Mouse (Mus musculus) intestine, postnatal 0 days (tissue): ENCODE measurements around the gene Abca4. TPM values are rescaled to one million over a fixed set of nuclear protein-coding genes. Genes with fewer than 3 reads are reported as not detected.

Experiments used
- ATAC-seq: fragments of 200-750 bp; cut with Nextera tagmentation; 2 replicates; pipeline ENCODE4 v1.8.0; 2017; ENCODE audit warnings: mild to moderate bottlenecking, moderate TSS enrichment, moderate library complexity
- H3K27ac ChIP-seq: fragments of 300-500 bp; sonication (generic); 2 replicates; pipeline ENCODE4 v1.5.1; 2014; ENCODE audit warnings: mild to moderate bottlenecking, low read depth, low read length, moderate library complexity
- H3K27me3 ChIP-seq: fragments of 300-500 bp; sonication (generic); replicated peaks from 2 replicates; pipeline ENCODE4 v1.6.1; 2014; ENCODE audit warnings: low read length, mixed read lengths; ENCODE audit not compliant: control insufficient read depth, insufficient read depth
- H3K36me3 ChIP-seq: fragments of 300-500 bp; sonication (generic); 2 replicates; pipeline ENCODE4 v1.6.1; 2014; ENCODE audit warnings: mild to moderate bottlenecking, moderate library complexity; ENCODE audit not compliant: control insufficient read depth, insufficient read depth
- H3K4me1 ChIP-seq: fragments of 300-500 bp; sonication (generic); replicated peaks from 2 replicates; pipeline ENCODE4 v1.6.1; 2014; ENCODE audit warnings: antibody characterized with exemption, low read length, mixed read lengths; ENCODE audit not compliant: control insufficient read depth, insufficient read depth
- H3K4me2 ChIP-seq: fragments of 300-500 bp; sonication (generic); replicated peaks from 2 replicates; pipeline ENCODE4 v1.6.1; 2014; ENCODE audit warnings: low read depth, mild to moderate bottlenecking, moderate library complexity
- H3K4me3 ChIP-seq: fragments of 300-500 bp; sonication (generic); 2 replicates; pipeline ENCODE4 v1.5.1; 2014; ENCODE audit warnings: low read depth, low read length
- H3K9ac ChIP-seq: fragments of 300-500 bp; sonication (generic); 2 replicates; pipeline ENCODE4 v1.6.1; 2014; ENCODE audit warnings: mild to moderate bottlenecking, low read depth, low read length
- H3K9me3 ChIP-seq: fragments of 300-500 bp; sonication (generic); 2 replicates; pipeline ENCODE4 v1.6.1; 2016; ENCODE audit warnings: mixed run types; ENCODE audit not compliant: control insufficient read depth
- CTCF ChIP-seq: sonication (generic); IDR thresholded peaks from 2 replicates; pipeline ENCODE4 v1.5.1; 2016; ENCODE audit warnings: low read depth, mild to moderate bottlenecking, control low read depth, antibody characterized with exemption, moderate library complexity
- WGBS: fragments of 180-500 bp; shearing (Covaris S2); extraction: QIAGEN DNeasy Blood & Tissue Kit; methylation state at CpG from one replicate; pipeline ENCODE4 v1.1.7; 2014; 5-methylcytosine and 5-hydroxymethylcytosine counted together
- polyA plus RNA-seq: library from polyadenylated mRNA; unstranded; fragments of >200 nt; fragmentation: Nextera tagmentation; extraction: Ambion mirVana; gene quantifications from 2 replicates; pipeline ENCODE4 v1.2.1, GENCODE M21; 2015

Gene Abca4
- polyA plus RNA-seq, 1 experiment from 2014 or later: 0.56 TPM

- no peak overlapping the region for H3K27ac ChIP-seq
- peak; percentile 78 for ATAC-seq
- no peak overlapping the region for H3K4me2 ChIP-seq
- WGBS: 42% methylated on average over 10 of the region's 10 CpGs
- H3K9ac ChIP-seq: no peak overlapping the region
- TF ChIP-seq CTCF: peak; percentile 92
- no peaks in the 10 kb centered on the region for H3K4me1 ChIP-seq
- H3K9me3 ChIP-seq: no peaks in the 10 kb centered on the region
- H3K27me3 ChIP-seq: no peaks in the 10 kb centered on the region; the same call in 1 of the 2 replicates
- H3K36me3 ChIP-seq: no peaks in the 10 kb centered on the region
- no peak overlapping the region for H3K4me3 ChIP-seq
Observed at GRCm38 (mm10) chr3:122169616-122170178, 125.5 kb downstream of the Abca4 start.

GRCm38 (mm10) chr3:122170621-122171309, 126.5 kb downstream of the Abca4 start:
- H3K36me3 ChIP-seq: no peaks in the 10 kb centered on the region
- no peak overlapping the region for H3K4me2 ChIP-seq
- ATAC-seq: no peak
- WGBS: 89% methylated on average over 10 of the region's 10 CpGs
- no peak for TF ChIP-seq CTCF
- H3K27me3 ChIP-seq: no peaks in the 10 kb centered on the region; the same call in 1 of the 2 replicates
- no peak overlapping the region for H3K9ac ChIP-seq
- no peak overlapping the region for H3K27ac ChIP-seq
- no peak overlapping the region for H3K4me3 ChIP-seq
- no peaks in the 10 kb centered on the region for H3K9me3 ChIP-seq
- H3K4me1 ChIP-seq: no peaks in the 10 kb centered on the region

GRCm38 (mm10) chr3:122173526-122174150, 129.4 kb downstream of the Abca4 start:
- no peak for TF ChIP-seq CTCF
- H3K9ac ChIP-seq: no peak overlapping the region
- ATAC-seq: no peak
- H3K4me2 ChIP-seq: no peak overlapping the region
- no peak overlapping the region for H3K27ac ChIP-seq
- H3K4me1 ChIP-seq: no peaks in the 10 kb centered on the region
- no peaks in the 10 kb centered on the region; the same call in 1 of the 2 replicates for H3K27me3 ChIP-seq
- H3K36me3 ChIP-seq: no peaks in the 10 kb centered on the region
- no peak overlapping the region for H3K4me3 ChIP-seq
- H3K9me3 ChIP-seq: no peaks in the 10 kb centered on the region
- WGBS: 85% methylated on average over 15 of the region's 15 CpGs

GRCm38 (mm10) chr3:122176018-122176417, 131.8 kb downstream of the Abca4 start:
- TF ChIP-seq CTCF: no peak
- H3K4me1 ChIP-seq: no peaks in the 10 kb centered on the region
- H3K4me2 ChIP-seq: no peak overlapping the region
- no peak overlapping the region for H3K4me3 ChIP-seq
- no peak overlapping the region for H3K27ac ChIP-seq
- no peak overlapping the region for H3K9ac ChIP-seq
- H3K9me3 ChIP-seq: no peaks in the 10 kb centered on the region
- no peak for ATAC-seq
- no peaks in the 10 kb centered on the region for H3K27me3 ChIP-seq
- H3K36me3 ChIP-seq: no peaks in the 10 kb centered on the region
- WGBS: 66% methylated on average over 6 of the region's 6 CpGs

- H3K36me3 ChIP-seq: no peaks in the 10 kb centered on the region
- no peaks in the 10 kb centered on the region for H3K9me3 ChIP-seq
- no peaks in the 10 kb centered on the region for H3K4me1 ChIP-seq
- no peak for TF ChIP-seq CTCF
- H3K4me3 ChIP-seq: no peak overlapping the region
- ATAC-seq: no peak
- H3K4me2 ChIP-seq: no peak overlapping the region
- H3K9ac ChIP-seq: no peak overlapping the region
- no peaks in the 10 kb centered on the region for H3K27me3 ChIP-seq
- H3K27ac ChIP-seq: no peak overlapping the region
- WGBS: 69% methylated on average over 8 of the region's 8 CpGs
Observed at GRCm38 (mm10) chr3:122176706-122177390, 132.6 kb downstream of the Abca4 start.

- H3K4me1 ChIP-seq: no peaks in the 10 kb centered on the region
- no peaks in the 10 kb centered on the region for H3K36me3 ChIP-seq
- H3K27ac ChIP-seq: no peak overlapping the region
- H3K4me3 ChIP-seq: no peak overlapping the region
- H3K9me3 ChIP-seq: no peaks in the 10 kb centered on the region
- TF ChIP-seq CTCF: peak; percentile 70
- no peak overlapping the region for H3K9ac ChIP-seq
- H3K4me2 ChIP-seq: no peak overlapping the region
- 0 out of 2 replicates have a peak, but pooled peaks have one; percentile 11 for ATAC-seq
- H3K27me3 ChIP-seq: no peaks in the 10 kb centered on the region
- 57% methylated on average over 11 of the region's 11 CpGs for WGBS
Observed at GRCm38 (mm10) chr3:122184109-122184508, 139.9 kb downstream of the Abca4 start.
